Mouse (Mus musculus): Measurements from ENCODE around the gene Ubtfl1.
"Not testable (repeated sequence)": the region's sequence is repeated elsewhere in the genome, so short reads cannot be mapped to it uniquely, and the experiment has no call there.

The Ubtfl1 gene

GRCm38 (mm10) chr9:18404118-18404517, at the start of gene Ubtfl1:
TSS of gene Ubtfl1 (plus strand) at chr9:18404418.
- no peak for DNase-seq

- not testable (repeated sequence) for DNase-seq
Measured at GRCm38 (mm10) chr9:18373026-18373425, 31.2 kb upstream of the Ubtfl1 start.

GRCm38 (mm10) chr9:18385782-18386181, 18.4 kb upstream of the Ubtfl1 start:
- no peak for DNase-seq

- DNase-seq, result no peak
Measured at GRCm38 (mm10) chr9:18399629-18400028, 4.6 kb upstream of the Ubtfl1 start.

GRCm38 (mm10) chr9:18402895-18403294, 1.3 kb upstream of the Ubtfl1 start, which contains the start of gene Naalad2:
TSS of gene Naalad2 (minus strand) at chr9:18402995.
- not testable (repeated sequence) for DNase-seq

- not testable (repeated sequence) for DNase-seq
Measured at GRCm38 (mm10) chr9:18412371-18412770, 8.2 kb downstream of the Ubtfl1 start.

GRCm38 (mm10) chr9:18430354-18430753, 26.1 kb downstream of the Ubtfl1 start, which contains the start of gene Mbd3l2:
TSS of gene Mbd3l2 (plus strand) at chr9:18430654.
- no peak for DNase-seq

GRCm38 (mm10) chr9:18431687-18432086, 27.5 kb downstream of the Ubtfl1 start:
- no peak for DNase-seq

GRCm38 (mm10) chr9:18456520-18456919, 52.3 kb downstream of the Ubtfl1 start:
- DNase-seq, result no peak
